Mouse (Mus musculus): ENCODE measurements at regions not wholly inside any gene's neighbourhood (a gene's known extent, or its start where the extent isn't known, plus 50 kb on each side); places are given as distances from the start of the nearest gene placed in this dataset.

DNA sequence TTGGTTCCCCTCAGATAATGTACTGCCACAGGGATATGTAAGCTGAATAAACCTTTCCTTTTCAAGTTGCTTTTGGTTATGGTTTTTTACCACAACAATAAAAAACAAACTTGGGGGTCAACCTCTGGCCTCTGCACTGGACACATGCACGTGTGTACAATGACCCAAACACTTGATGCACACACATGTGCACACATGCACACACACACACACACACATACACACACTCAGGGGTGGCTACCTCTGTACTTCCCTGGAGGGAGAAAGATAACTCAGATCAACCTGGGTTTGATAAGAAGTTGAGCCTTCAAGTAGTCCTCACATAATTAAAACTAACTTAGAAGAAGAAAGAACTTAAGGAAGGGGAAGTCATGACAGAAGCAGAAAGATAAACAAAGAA lies 55.4 kb upstream of the Tnrc6a start:
- TF ChIP-seq USF1 (IDR thresholded peaks at IDR 0.05; ENCODE audit: low read depth, low read length) (no peak), POLR2A (IDR thresholded peaks at IDR 0.05; ENCODE audit: control insufficient read depth in 1 of 2, insufficient read depth in 1 of 2, low read depth in 1 of 2, low read length in 2 of 2, poor library complexity in 1 of 2) (no peak), MYB (IDR thresholded peaks at IDR 0.05; ENCODE audit: low read depth, low read length) (no peak), MAX (IDR thresholded peaks at IDR 0.05; ENCODE audit: low read length) (no peak), USF2 (IDR thresholded peaks at IDR 0.05; ENCODE audit: borderline replicate concordance in 1 of 2, insufficient read depth in 1 of 2, low read depth in 1 of 2, low read length in 2 of 2) (no peak), CTCF (IDR thresholded peaks at IDR 0.05 in 2 of 3, conservative IDR thresholded peaks at IDR 0.05 in 1 of 3; ENCODE audit: control insufficient read depth in 1 of 3, insufficient read depth in 1 of 3, low read depth in 2 of 3, low read length in 3 of 3, poor library complexity in 1 of 3, severe bottlenecking in 1 of 3) (no peak), MAFK (IDR thresholded peaks at IDR 0.05; ENCODE audit: borderline replicate concordance, low read depth, low read length) (no peak), TAL1 (IDR thresholded peaks at IDR 0.05; ENCODE audit: low read length) (no peak), CHD2 (IDR thresholded peaks at IDR 0.05; ENCODE audit: low read length) (no peak), EP300 (IDR thresholded peaks at IDR 0.05; ENCODE audit: low read depth in 1 of 2, low read length in 2 of 2) (no peak), TCF12 (IDR thresholded peaks at IDR 0.05; ENCODE audit: low read depth, low read length) (no peak)

All from MEL (cell line).